Mouse (Mus musculus): ENCODE measurements around the gene Sycp3. TPM values are rescaled to one million over a fixed set of nuclear protein-coding genes. Genes with fewer than 3 reads are reported as not detected.
"Not testable (repeated sequence)": the region's sequence is repeated elsewhere in the genome, so short reads cannot be mapped to it uniquely, and the experiment has no call there.

Gene Sycp3
- polyA plus RNA-seq, 1 experiment, result not detected

DNA sequence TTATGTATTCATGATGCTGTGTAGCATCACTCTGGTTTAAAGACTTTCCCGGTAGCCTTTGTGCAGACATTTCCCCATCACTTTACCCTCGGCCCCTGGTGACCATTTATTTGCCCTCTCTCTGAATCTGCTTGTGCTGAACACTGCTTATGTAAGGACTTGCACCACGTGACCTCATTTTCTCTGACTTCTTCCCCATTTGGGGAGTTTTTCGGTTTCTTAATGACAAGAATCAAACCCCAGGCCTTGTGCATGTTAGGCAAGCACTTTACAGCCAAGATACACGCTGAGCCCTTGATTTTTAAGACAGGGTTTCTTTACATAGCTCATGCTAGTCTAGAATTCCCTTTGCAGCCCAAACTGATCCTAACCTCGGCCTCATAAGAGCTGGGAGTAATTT, 18.1 kb upstream of the Sycp3 start:
- Histone ChIP-seq H3K9me3 (ENCODE audit: control insufficient read depth, low read length) (no peaks in the 10 kb centered on the region), H3K36me3 (ENCODE audit: control insufficient read depth) (peaks cover 27% of the 10 kb centered on the region)

DNA sequence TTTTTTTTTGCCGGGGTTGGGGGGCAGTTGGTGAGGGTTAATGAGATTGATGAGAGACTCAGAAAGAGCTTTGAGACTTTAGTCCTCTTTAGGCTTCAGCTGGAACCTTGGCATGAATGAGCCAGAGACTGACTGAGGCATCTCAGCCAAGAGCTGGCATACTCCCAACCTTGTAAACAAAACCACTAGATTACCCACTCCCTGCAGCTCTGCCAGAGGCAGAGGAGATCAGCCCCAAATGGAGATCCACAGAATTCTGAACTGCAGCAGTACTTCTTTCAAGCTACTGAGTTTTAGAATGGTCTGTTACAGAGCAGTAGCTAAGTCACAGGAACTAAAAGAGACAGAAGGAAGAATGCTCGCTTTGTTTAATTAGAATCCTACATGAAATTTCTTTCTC, 8.1 kb upstream of the Sycp3 start:
- H3K4me1 ChIP-seq (ENCODE audit: control insufficient read depth), result no peaks in the 10 kb centered on the region
- H3K9me3 ChIP-seq (ENCODE audit: control insufficient read depth, low read length), result no peaks in the 10 kb centered on the region
- TF ChIP-seq TAL1 (IDR thresholded peaks at IDR 0.05; ENCODE audit: low read length) (no peak), GATA1 (IDR thresholded peaks at IDR 0.05; ENCODE audit: low read length) (no peak)
- no peak overlapping the region for H3K4me3 ChIP-seq (replicated peaks)
- no peaks in the 10 kb centered on the region for H3K36me3 ChIP-seq (ENCODE audit: control insufficient read depth)
- no peaks in the 10 kb centered on the region for H3K27me3 ChIP-seq (ENCODE audit: control insufficient read depth)

More for the DNA sequence above, 18.1 kb upstream of the Sycp3 start:
- H3K27me3 ChIP-seq (ENCODE audit: control insufficient read depth), result no peaks in the 10 kb centered on the region
- no peak overlapping the region for H3K4me3 ChIP-seq (replicated peaks)
- no peak for TF ChIP-seq GATA1 (IDR thresholded peaks at IDR 0.05; ENCODE audit: low read length)
- TF ChIP-seq TAL1 (IDR thresholded peaks at IDR 0.05; ENCODE audit: low read length), result no peak
- no peaks in the 10 kb centered on the region for H3K4me1 ChIP-seq (ENCODE audit: control insufficient read depth)

DNA sequence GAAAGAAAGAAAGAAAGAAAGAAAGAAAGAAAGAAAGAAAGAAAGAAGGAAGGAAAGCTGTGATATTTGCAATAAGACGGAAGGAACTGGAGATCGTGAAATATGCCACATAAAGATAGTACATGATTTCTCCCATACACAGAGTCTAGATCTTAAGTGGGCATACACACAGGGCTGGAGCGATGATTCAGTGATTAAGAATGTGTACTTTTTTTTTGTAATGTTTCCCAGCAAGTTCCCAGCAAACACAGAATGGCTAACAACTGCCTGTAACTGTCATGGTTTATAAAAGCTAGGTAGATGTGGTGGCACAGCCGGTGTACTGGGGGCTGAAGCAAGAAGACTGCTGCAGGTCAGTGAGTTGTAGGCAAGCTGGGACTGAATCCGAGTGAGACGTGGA, 7.4 kb upstream of the Sycp3 start:
- no peak overlapping the region for H3K4me3 ChIP-seq (replicated peaks)
- TF ChIP-seq GATA1 (IDR thresholded peaks at IDR 0.05; ENCODE audit: low read length) (no peak), TAL1 (IDR thresholded peaks at IDR 0.05; ENCODE audit: low read length) (no peak)

DNA sequence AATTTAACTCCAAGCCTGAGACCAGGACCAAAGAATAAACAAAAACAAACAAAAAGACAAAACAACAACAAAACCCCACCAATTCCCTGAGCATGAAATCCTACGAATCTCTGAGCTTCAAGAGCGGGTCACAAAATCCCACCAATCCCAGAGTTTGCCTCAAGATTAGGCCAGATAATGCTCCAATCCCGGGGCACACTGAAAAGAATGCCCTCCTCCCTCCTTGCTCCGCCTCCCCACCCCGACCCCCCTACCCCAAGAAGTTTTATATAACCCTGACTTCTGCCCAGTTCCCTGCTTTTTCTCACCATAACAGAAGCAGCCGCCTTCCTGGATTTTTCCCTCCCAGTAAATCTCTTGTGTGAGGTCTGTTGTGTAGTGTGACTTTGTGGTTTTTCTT, 1.6 kb upstream of the Sycp3 start:
- H3K27me3 ChIP-seq (ENCODE audit: control insufficient read depth), result no peaks in the 10 kb centered on the region
- H3K36me3 ChIP-seq (ENCODE audit: control insufficient read depth), result no peaks in the 10 kb centered on the region
- H3K9me3 ChIP-seq (ENCODE audit: control insufficient read depth, low read length), result peaks cover 8% of the 10 kb centered on the region
- H3K4me3 ChIP-seq (replicated peaks), result no peak overlapping the region
- TF ChIP-seq TAL1 (IDR thresholded peaks at IDR 0.05; ENCODE audit: low read length) (no peak), GATA1 (IDR thresholded peaks at IDR 0.05; ENCODE audit: low read length) (no peak)
- H3K4me1 ChIP-seq (ENCODE audit: control insufficient read depth), result no peaks in the 10 kb centered on the region

More for the DNA sequence above, 7.4 kb upstream of the Sycp3 start:
- H3K27me3 ChIP-seq (ENCODE audit: control insufficient read depth), result no peaks in the 10 kb centered on the region
- no peaks in the 10 kb centered on the region for H3K4me1 ChIP-seq (ENCODE audit: control insufficient read depth)
- H3K36me3 ChIP-seq (ENCODE audit: control insufficient read depth), result no peaks in the 10 kb centered on the region
- no peaks in the 10 kb centered on the region for H3K9me3 ChIP-seq (ENCODE audit: control insufficient read depth, low read length)

DNA sequence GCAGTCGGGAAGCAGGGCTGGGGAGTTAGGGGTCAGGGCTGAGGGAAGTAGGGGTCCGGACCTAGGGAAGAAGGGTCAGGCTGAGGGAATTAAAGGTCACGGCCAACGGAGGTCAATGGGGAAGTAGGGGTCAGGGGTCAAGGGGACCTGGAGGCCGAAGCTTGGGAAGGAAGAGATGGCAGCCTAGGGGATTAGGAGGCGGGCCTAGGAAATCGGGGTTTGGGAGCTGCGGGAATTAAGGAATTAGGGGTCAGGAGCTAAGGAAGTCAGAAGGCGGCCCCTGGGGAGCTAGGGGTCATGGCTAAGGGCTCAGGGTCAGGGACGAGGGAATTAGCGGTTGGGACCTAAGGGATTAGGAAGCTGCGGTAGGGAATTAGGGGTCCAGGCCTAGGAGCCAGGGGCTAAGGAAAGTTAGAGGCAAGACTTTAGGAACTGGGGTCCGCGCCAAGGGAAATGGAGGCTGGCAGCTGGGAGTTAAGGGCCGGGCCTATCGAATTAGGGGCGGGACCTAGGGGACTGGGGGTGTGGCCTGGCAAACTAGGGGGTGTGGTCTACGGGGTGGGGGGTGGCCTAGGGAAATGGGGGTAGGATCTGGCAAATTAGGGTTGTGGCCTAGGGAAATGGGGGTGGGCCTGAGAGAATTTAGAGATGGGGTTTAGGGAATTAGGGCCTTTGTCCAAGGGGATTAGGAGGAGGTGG, 902 bp downstream of the Sycp3 start:
- Histone ChIP-seq H3K4me3 (replicated peaks) (no peak overlapping the region), H3K27me3 (ENCODE audit: control insufficient read depth) (no peaks in the 10 kb centered on the region), H3K4me1 (ENCODE audit: control insufficient read depth) (no peaks in the 10 kb centered on the region), H3K9me3 (ENCODE audit: control insufficient read depth, low read length) (peaks cover 8% of the 10 kb centered on the region), H3K36me3 (ENCODE audit: control insufficient read depth) (no peaks in the 10 kb centered on the region)
- TF ChIP-seq TAL1 (IDR thresholded peaks at IDR 0.05; ENCODE audit: low read length) (no peak), GATA1 (IDR thresholded peaks at IDR 0.05; ENCODE audit: low read length) (no peak)

DNA sequence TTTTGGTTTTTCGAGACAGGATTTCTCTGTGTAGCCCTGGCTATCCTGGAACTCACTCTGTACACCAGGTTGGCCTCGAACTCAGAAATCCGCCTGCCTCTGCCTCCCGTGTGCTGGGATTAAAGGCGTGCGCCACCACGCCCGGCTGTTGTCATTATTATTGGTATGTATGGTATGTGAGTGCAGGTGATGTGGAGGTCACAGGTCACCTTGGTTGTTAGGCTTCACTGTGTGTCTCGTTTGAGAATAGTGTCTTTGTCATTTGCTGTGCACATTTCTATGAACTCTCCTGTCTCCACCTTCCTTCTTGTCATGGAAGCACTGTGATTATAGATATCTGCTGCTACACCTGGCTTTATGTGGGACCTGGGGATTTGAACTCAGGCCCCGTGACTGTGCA, 23.5 kb downstream of the Sycp3 start:
- H3K4me1 ChIP-seq (ENCODE audit: control insufficient read depth); H3K36me3 ChIP-seq (ENCODE audit: control insufficient read depth); H3K9me3 ChIP-seq (ENCODE audit: control insufficient read depth, low read length); H3K4me3 ChIP-seq (replicated peaks); H3K27me3 ChIP-seq (ENCODE audit: control insufficient read depth): not testable (repeated sequence)

DNA sequence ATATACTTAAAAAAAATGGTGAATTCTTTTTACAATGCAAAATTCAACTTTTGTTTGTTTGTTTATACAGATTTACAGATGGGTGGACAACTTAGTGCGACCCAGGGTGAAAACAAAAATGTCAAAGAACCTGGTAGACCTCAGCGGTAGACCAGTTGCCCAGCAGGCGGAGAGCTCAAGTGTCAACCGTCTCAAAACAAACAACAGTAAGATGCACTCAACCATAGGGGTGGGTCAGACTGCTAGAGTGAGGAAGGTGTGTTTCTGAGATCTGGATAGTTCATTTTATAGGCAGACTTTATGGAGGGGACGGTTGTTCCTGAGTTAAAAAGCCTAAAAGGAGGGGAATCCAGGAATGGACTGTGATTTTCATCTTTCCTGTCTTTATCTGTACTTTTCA, 29.3 kb downstream of the Sycp3 start:
- H3K9me3 ChIP-seq (ENCODE audit: control insufficient read depth, low read length), result no peaks in the 10 kb centered on the region
- H3K27me3 ChIP-seq (ENCODE audit: control insufficient read depth), result no peaks in the 10 kb centered on the region
- TF ChIP-seq GATA1 (IDR thresholded peaks at IDR 0.05; ENCODE audit: low read length), result no peak
- no peak overlapping the region for H3K4me3 ChIP-seq (replicated peaks)
- no peaks in the 10 kb centered on the region for H3K36me3 ChIP-seq (ENCODE audit: control insufficient read depth)
- no peaks in the 10 kb centered on the region for H3K4me1 ChIP-seq (ENCODE audit: control insufficient read depth)

DNA sequence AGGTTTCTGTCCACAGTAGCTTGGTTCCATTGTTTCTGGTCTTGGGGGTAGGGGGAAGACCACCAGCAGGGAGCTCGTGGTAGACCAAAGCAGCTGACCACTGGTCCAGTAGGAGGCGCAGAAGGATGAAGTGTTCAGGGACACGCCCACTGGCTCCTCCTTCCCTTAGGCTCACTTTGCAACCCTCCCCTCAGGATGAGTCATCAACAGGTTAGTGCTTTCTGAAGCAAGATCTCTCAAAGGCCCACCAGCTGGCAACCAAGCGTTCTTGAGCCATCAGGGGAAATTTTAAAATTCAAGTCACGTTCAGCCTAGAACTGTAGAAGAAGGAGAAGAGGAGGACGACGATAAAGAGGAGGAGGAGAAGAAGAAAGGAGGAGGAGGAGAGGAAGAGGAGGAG, 32.3 kb downstream of the Sycp3 start:
- H3K4me1 ChIP-seq (ENCODE audit: control insufficient read depth), result no peaks in the 10 kb centered on the region
- TF ChIP-seq TAL1 (IDR thresholded peaks at IDR 0.05; ENCODE audit: low read length) (no peak), GATA1 (IDR thresholded peaks at IDR 0.05; ENCODE audit: low read length) (no peak)

DNA sequence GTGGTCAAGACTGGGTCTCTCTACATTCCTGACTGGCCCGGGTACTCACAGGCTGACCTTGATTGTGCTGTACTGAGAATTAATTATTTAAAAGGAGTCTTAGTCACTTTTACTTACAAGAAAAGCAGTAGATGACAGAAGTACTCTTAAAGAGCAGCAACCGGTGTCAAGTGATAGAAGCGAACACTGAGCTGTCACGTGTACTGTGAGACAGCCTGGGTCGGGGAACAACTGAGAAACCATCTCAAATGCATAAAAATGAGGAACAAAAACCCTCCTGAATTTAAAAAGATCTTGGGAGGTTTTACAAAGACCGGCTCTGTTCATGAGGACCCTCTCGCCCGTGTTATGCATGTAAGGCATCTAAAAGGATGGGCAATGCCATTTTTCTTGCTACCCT, 33.3 kb downstream of the Sycp3 start:
- Histone ChIP-seq H3K4me3 (replicated peaks) (no peak overlapping the region), H3K4me1 (ENCODE audit: control insufficient read depth) (no peaks in the 10 kb centered on the region), H3K27me3 (ENCODE audit: control insufficient read depth) (no peaks in the 10 kb centered on the region), H3K36me3 (ENCODE audit: control insufficient read depth) (no peaks in the 10 kb centered on the region), H3K9me3 (ENCODE audit: control insufficient read depth, low read length) (no peaks in the 10 kb centered on the region)
- no peak for TF ChIP-seq TAL1 (IDR thresholded peaks at IDR 0.05; ENCODE audit: low read length)
- TF ChIP-seq GATA1 (IDR thresholded peaks at IDR 0.05; ENCODE audit: low read length), result no peak

More for the DNA sequence above, 32.3 kb downstream of the Sycp3 start:
- Histone ChIP-seq H3K27me3 (ENCODE audit: control insufficient read depth) (no peaks in the 10 kb centered on the region), H3K9me3 (ENCODE audit: control insufficient read depth, low read length) (no peaks in the 10 kb centered on the region), H3K4me3 (replicated peaks) (no peak overlapping the region), H3K36me3 (ENCODE audit: control insufficient read depth) (no peaks in the 10 kb centered on the region)

DNA sequence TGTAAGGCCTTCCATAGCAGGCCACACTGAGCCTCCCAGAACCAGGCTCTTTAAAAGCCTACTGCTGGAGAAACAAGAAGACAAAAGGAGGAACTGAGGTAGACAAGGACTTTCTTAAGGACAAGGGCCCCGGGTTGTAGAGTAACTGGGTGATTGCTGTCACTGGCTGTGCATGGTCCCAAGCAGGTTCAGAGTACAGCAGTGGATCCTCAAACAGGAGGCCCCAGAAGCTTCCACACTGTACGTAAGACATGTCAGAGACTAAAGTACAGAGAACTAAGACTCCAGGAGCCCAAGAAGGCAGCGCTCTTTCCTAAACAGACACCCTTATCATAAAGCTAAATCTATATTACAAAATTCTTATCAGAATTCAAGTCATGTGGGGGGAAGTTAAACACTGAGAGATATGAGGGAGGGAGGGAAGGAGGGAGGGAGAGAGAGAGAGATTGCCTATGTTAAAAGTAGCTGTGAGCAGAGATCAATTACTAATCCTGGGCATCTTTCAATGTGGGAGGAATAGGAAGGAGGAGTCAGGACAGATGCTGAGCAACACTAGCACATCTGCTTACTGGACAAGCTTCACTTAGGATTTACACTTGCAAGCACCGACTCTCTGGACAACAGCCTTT, 35.7 kb downstream of the Sycp3 start:
- no peak for TF ChIP-seq TAL1 (IDR thresholded peaks at IDR 0.05; ENCODE audit: low read length)
- Histone ChIP-seq H3K36me3 (ENCODE audit: control insufficient read depth) (no peaks in the 10 kb centered on the region), H3K4me3 (replicated peaks) (no peak overlapping the region), H3K4me1 (ENCODE audit: control insufficient read depth) (no peaks in the 10 kb centered on the region), H3K27me3 (ENCODE audit: control insufficient read depth) (no peaks in the 10 kb centered on the region), H3K9me3 (ENCODE audit: control insufficient read depth, low read length) (no peaks in the 10 kb centered on the region)
